Mouse (Mus musculus): Measurements from ENCODE around the gene Zbtb7a. TPM values are rescaled to one million over a fixed set of nuclear protein-coding genes. Genes with fewer than 3 reads are reported as not detected.
A peak's percentile ranks its signal among the peaks of the same experiment; 100 is the strongest.

Gene Zbtb7a
- polyA plus RNA-seq, 1 experiment from 2014 or later = 54.1 TPM

DNA sequence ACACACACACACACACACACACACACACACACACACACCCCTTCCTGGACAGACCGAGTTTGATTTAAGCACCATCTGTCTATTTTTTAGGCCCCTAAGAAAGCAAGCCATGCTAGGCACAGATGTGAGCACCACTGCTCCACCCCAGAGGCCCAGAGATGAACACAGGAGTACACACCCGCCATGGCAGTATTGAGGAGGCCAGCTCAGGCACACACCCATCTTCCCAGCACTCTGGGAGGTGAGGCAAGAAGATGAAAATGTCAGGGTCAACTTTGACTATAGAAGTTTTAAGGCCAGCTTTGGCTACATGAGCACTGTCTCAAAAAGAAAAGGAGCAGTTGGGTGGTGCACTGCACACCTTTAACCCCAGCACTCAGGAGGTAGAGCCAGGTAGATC, 12.1 kb upstream of the Zbtb7a start:
- no peaks in the 10 kb centered on the region for H3K9me3 ChIP-seq (ENCODE audit: control insufficient read depth)
- no peaks in the 10 kb centered on the region for H3K27me3 ChIP-seq (replicated peaks; ENCODE audit: control insufficient read depth, insufficient read depth, low read length)
- no peak overlapping the region for H3K9ac ChIP-seq (ENCODE audit: low read depth, low read length)
- no peak for ATAC-seq
- peaks cover 60% of the 10 kb centered on the region for H3K36me3 ChIP-seq (ENCODE audit: control insufficient read depth, insufficient read depth)
- 74% methylated on average over 2 of the region's 2 CpGs for WGBS
- TF ChIP-seq CTCF (IDR thresholded peaks at IDR 0.05; ENCODE audit: low read depth) = no peak
- H3K27ac ChIP-seq (ENCODE audit: low read depth, low read length) = no peak overlapping the region
- H3K4me3 ChIP-seq (ENCODE audit: low read depth, low read length) = no peak overlapping the region
- H3K4me1 ChIP-seq (replicated peaks; ENCODE audit: control insufficient read depth, insufficient read depth, low read length) = no peaks in the 10 kb centered on the region
- no peak overlapping the region for H3K4me2 ChIP-seq (replicated peaks; ENCODE audit: low read depth)

DNA sequence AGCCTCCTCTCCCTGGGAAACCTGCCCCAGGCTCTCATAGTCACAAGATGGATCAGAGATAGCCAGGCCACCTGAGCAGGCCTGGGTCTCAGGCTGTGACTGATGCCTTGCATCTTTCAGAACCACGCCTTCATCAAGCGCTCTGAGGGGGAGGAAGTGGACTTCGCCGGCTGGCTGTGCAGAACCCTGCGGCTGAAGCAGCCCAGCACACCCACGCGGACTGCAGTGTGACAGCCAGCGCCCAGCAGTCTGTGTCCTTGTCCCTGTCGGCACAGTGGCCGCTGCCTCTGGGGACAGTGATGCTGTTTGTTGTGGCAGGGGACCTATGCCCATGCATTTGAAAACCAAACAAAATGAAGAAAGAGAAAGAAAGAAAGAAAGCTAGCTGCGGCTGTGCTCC, 11.5 kb upstream of the Zbtb7a start:
- Histone ChIP-seq H3K36me3 (ENCODE audit: control insufficient read depth, insufficient read depth) (peaks cover 56% of the 10 kb centered on the region), H3K4me1 (replicated peaks; ENCODE audit: control insufficient read depth, insufficient read depth, low read length) (no peaks in the 10 kb centered on the region), H3K4me3 (ENCODE audit: low read depth, low read length) (no peak overlapping the region), H3K9me3 (ENCODE audit: control insufficient read depth) (no peaks in the 10 kb centered on the region), H3K4me2 (replicated peaks; ENCODE audit: low read depth) (no peak overlapping the region), H3K27me3 (replicated peaks; ENCODE audit: control insufficient read depth, insufficient read depth, low read length) (no peaks in the 10 kb centered on the region), H3K9ac (ENCODE audit: low read depth, low read length) (no peak overlapping the region), H3K27ac (ENCODE audit: low read depth, low read length) (peak overlapping the region; percentile 15; the same call in 1 of the 2 replicates)
- ATAC-seq = no peak
- 72% methylated on average over 11 of the region's 11 CpGs for WGBS
- TF ChIP-seq CTCF (IDR thresholded peaks at IDR 0.05; ENCODE audit: low read depth) = no peak

DNA sequence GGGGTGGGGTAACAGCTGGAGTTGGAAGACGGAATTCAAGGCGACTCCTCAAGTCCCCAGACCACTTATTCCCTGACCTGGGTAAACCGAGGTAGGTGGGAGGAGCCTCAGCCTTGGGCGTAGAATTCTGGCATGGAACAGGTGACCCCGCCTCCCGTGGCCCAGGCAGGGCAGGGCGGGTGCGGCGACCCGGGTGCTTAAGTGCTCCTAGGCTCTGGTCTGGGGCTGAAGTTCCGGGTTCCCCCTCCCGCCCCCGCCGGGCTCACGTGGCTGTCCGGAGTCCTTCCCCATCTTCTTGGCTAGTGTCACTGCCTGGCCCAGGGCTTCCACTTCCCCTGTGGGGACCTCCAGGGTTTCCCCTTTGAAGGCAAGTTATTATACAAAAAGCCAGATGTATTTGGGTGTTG, 836 bp upstream of the Zbtb7a start:
- no peak for TF ChIP-seq CTCF (IDR thresholded peaks at IDR 0.05; ENCODE audit: low read depth)
- H3K36me3 ChIP-seq (ENCODE audit: control insufficient read depth, insufficient read depth) = no peaks in the 10 kb centered on the region
- H3K27ac ChIP-seq (ENCODE audit: low read depth, low read length) = peak overlapping the region; percentile 99
- peak overlapping the region; percentile 9; the same call in 1 of the 2 replicates for H3K4me3 ChIP-seq (ENCODE audit: low read depth, low read length)
- H3K9ac ChIP-seq (ENCODE audit: low read depth, low read length) = peak overlapping the region; percentile 0; the same call in 1 of the 2 replicates
- H3K27me3 ChIP-seq (replicated peaks; ENCODE audit: control insufficient read depth, insufficient read depth, low read length) = no peaks in the 10 kb centered on the region
- H3K4me2 ChIP-seq (replicated peaks; ENCODE audit: low read depth) = peak overlapping the region; percentile 99
- peaks cover 7% of the 10 kb centered on the region; the same call in 1 of the 2 replicates for H3K4me1 ChIP-seq (replicated peaks; ENCODE audit: control insufficient read depth, insufficient read depth, low read length)
- ATAC-seq = no peak
- no peaks in the 10 kb centered on the region for H3K9me3 ChIP-seq (ENCODE audit: control insufficient read depth)
- 4% methylated on average over 16 of the region's 16 CpGs for WGBS

DNA sequence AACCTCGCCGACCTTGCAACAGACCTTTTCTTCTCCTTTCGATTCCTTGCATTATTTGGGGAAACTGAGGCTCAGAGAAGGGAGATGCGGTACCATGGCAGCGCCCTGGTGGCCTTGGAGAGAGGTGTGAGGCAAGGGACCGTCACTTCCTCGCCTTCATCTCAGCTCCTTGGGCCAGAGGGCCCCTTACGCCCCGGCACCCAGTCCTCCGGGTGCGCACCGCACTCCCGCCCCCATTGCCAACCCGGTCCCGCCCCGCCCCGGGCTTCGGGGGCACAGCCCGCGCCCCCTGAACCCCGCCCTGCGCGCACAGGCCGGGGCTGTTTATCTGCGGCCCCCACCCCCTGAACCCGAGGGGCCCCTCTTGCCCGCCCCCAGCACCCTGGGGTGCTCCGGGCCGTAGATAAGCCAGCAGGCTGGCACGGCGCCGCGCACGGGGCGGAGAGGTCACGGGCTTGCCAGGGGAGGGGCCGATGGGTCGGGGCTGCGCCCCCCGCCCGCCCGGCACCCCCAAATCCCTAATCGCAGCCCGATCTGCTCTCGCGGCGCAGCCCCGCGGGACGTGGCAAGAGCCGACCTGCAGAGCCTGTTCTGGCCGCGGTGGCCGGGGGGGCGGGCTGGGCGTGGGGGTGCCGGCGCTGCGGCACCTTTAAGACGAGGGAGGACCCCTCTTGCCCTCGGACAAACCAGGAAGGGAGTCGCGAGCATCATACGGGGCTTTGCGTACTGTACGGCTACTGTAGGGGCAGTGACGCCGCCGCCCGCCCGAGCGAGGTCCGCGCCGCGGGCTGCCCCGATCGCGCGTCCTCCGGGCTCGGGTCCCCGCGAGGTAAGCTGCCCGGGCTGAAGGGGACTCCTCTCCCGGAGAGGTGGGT, 1.0 kb downstream of the Zbtb7a start:
- WGBS = under 1% methylated on average over 60 of the region's 86 CpGs

DNA sequence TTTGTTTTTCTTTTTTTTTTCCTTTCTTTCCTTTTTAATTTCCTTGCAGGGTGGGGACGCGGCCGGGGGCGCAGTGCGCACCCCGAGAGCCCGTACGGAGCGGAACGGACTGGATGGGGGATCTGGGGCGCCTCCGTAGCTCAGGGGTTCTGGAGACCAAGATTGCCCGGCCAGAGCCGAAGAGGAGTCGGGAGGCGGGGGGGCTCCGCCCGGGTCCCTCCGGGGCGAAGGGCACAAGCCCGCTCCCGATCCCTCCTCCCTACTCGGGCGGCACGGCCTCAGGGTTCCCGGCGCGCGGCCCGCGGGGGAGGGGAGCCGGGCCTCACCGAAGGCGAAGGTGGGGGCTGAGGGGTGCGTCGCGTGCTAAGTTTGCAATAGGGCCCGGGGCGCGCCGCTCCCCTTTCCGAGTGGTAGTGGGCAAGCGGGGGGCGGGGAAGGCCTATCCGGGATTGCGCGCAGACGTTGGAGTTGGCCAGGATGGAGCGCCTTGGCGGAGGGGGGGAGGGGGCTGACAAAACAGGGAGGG, 1.7 kb downstream of the Zbtb7a start:
- peak overlapping the region; percentile 99 for H3K27ac ChIP-seq (ENCODE audit: low read depth, low read length)
- no peaks in the 10 kb centered on the region for H3K9me3 ChIP-seq (ENCODE audit: control insufficient read depth)
- no peak for TF ChIP-seq CTCF (IDR thresholded peaks at IDR 0.05; ENCODE audit: low read depth)
- H3K4me1 ChIP-seq (replicated peaks; ENCODE audit: control insufficient read depth, insufficient read depth, low read length) = peaks cover 13% of the 10 kb centered on the region
- H3K4me3 ChIP-seq (ENCODE audit: low read depth, low read length) = peak overlapping the region; percentile 87
- 1% methylated on average over 39 of the region's 50 CpGs for WGBS
- no peaks in the 10 kb centered on the region for H3K36me3 ChIP-seq (ENCODE audit: control insufficient read depth, insufficient read depth)
- H3K4me2 ChIP-seq (replicated peaks; ENCODE audit: low read depth) = peak overlapping the region; percentile 99
- peak overlapping the region; percentile 97 for H3K9ac ChIP-seq (ENCODE audit: low read depth, low read length)
- no peaks in the 10 kb centered on the region for H3K27me3 ChIP-seq (replicated peaks; ENCODE audit: control insufficient read depth, insufficient read depth, low read length)
- ATAC-seq = peak; percentile 48

More for the DNA sequence above, 1.0 kb downstream of the Zbtb7a start:
- Histone ChIP-seq H3K4me3 (ENCODE audit: low read depth, low read length) (peak overlapping the region; percentile 87), H3K4me1 (replicated peaks; ENCODE audit: control insufficient read depth, insufficient read depth, low read length) (peaks cover 11% of the 10 kb centered on the region), H3K9me3 (ENCODE audit: control insufficient read depth) (no peaks in the 10 kb centered on the region), H3K36me3 (ENCODE audit: control insufficient read depth, insufficient read depth) (no peaks in the 10 kb centered on the region), H3K27me3 (replicated peaks; ENCODE audit: control insufficient read depth, insufficient read depth, low read length) (no peaks in the 10 kb centered on the region), H3K27ac (ENCODE audit: low read depth, low read length) (peak overlapping the region; percentile 99), H3K9ac (ENCODE audit: low read depth, low read length) (peak overlapping the region; percentile 97), H3K4me2 (replicated peaks; ENCODE audit: low read depth) (peak overlapping the region; percentile 99)
- TF ChIP-seq CTCF (IDR thresholded peaks at IDR 0.05; ENCODE audit: low read depth) = 0 out of 2 replicates have a peak, but pooled peaks have one; percentile 15
- ATAC-seq = peak; percentile 46
